Mouse (Mus musculus): ENCODE measurements around the gene Ror2.

- TF ChIP-seq CTCF (IDR thresholded peaks at IDR 0.05; ENCODE audit: extremely low read depth, insufficient read length, insufficient replicate concordance, low read depth, low read length) (no peak), POLR2A (IDR thresholded peaks at IDR 0.05; ENCODE audit: low read depth, low read length) (no peak)
These were observed 66.5 kb downstream of the Ror2 start for GRCm38 (mm10) chr13:53219391-53219790.

Data from small intestine, adult 2 months (tissue).